Mouse (Mus musculus): ENCODE results near the gene Aup1.

The Aup1 gene

DNA sequence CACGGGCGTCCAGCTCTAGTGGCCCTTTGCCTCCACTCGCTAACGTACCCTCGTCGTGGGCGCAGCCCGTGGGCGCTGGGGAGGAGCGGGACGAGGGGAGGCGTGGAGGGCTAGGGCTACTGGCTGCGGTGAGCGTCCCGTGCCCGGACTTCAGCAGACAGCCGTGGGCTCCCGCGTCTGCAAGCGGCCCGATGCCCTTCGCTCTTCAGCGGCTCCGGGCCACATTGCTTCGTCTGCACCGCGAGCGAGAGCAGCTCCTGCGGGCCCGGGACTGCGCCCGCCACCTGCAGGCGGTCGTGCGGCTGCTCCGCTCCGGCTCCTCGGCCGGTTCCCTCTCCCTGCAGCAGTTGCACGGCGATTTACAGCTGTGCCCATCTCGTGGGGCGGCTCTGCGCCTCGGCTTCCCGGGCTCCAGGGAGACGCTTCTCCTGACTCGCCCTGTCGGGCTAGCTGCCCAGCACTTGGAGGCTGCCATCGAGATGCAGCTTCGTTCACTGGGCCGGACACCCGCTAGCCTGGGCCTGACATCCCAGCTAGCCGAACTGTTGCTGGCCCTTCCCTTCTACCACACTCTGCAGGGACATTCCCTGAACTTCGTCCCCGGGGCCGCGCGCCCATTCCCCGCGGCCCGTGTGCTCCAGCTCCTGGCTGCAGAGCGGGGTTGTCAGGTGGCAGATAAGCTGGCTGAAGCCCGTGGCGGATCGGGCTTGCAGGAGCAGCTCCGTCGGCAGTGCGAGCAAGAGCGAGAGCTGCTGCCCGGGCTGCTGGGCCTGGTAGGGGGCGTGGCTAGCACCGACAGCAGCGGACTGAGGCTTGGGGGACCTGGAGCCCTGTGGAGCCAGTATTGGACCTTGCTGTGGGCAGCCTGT, 47.6 kb downstream of the Aup1 start:
- CTCF ChIA-PET: interaction anchor here (0.6 to 2.3 kb wide), 4 partner anchors 18 to 105 kb away, joined by 3 to 8 read pairs (median 4); no protein-coding TSS in a partner anchor

DNA sequence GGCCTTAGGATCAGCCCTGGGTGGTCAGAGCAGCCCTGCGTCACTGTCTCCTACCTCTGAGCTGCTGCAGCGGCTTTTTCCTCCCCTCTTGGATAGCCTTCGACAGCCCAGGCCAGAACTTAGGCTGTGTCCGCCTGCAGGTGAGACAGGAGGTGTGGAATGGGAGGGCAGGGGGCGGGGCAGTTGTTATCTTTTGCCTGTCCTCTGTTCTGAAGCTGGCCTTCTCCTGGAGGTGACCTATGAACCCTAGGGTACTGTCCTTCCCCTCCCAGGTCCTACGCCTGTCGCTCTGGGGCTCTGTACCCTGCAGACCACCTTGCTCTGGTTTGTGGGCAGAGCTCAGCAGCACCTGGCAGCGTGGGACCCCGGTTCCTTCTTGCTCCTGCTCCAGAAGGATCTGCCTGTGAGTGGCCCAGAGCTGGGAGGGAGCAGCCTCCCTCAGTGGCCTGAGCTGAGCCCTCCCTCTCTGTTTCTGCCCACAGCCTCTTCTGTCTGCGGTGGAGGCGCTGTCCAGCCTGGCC, 48.9 kb downstream of the Aup1 start:
- CTCF ChIA-PET: interaction anchor here (1.0 kb wide), 1 partner anchor 82 kb away, joined by 3 read pairs; no protein-coding TSS in a partner anchor

DNA sequence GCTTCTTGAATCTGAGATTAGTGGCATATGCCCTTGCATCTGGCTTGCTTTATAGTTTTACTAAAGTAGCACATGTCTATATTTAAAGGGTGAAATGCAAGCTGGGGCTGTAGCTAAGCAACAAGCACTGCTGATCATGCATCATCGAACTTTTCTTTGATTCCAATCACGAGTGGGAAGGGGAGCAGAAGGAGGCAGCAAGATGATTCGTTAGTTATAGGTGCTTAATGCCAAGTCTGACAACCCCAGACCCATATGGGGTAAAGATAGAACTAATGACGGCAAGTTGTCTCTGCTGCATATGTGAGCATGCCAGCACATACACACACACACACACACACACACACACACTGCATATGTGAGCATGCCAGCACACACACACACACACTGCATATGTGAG, 49.8 kb downstream of the Aup1 start:
- CTCF ChIA-PET: no interaction called here

All from spleen, embryonic (tissue).